Mouse (Mus musculus): ENCODE results near the gene Epb42.

DNA sequence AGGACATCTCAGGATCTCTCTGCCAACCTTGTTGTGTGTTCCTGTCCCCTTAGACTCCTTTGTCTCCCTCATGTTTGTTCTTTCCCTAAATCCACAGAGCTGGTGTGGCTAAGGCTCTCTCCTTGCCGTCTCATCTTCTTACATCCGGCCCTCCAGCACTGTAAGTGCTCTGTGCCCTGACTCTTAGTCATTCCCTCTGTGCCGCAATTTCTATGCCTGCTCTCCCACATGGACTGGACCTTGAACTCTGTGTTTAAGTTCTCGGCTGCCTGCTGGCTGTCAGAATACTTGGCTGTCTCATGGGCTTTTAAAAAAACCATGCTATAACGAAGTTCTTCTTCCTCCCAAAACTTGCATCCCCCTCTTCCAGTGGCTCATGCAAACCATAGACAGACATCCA is 14.0 kb downstream of the Epb42 start:
- TF ChIP-seq CTCF (IDR thresholded peaks at IDR 0.05; ENCODE audit: low read depth) (no peak), EP300 (IDR thresholded peaks at IDR 0.05; ENCODE audit: low read depth) (no peak)

Measured in heart, postnatal 0 days (tissue).